Mouse (Mus musculus) brown adipose tissue, adult 24 weeks (tissue): ENCODE measurements at regions not wholly inside any gene's neighbourhood (a gene's known extent, or its start where the extent isn't known, plus 50 kb on each side); places are given as distances from the start of the nearest gene placed in this dataset.
"Not testable (repeated sequence)": the region's sequence is repeated elsewhere in the genome, so short reads cannot be mapped to it uniquely, and the experiment has no call there.

Experiments used
- H3K27ac ChIP-seq: fragments of 200-500 bp; replicated peaks from 2 replicates; pipeline ENCODE4 v1.5.1; 2012; ENCODE audit warnings: low read depth, mild to moderate bottlenecking, low read length
- H3K4me1 ChIP-seq: fragments of 200-500 bp; 2 replicates; pipeline ENCODE4 v1.6.1; 2012; ENCODE audit warnings: low read length, mixed read lengths; ENCODE audit not compliant: control insufficient read depth, insufficient read depth, insufficient read length
- H3K4me3 ChIP-seq: fragments of 200-500 bp; 2 replicates; pipeline ENCODE4 v1.5.1; 2012; ENCODE audit warnings: low read depth, mild to moderate bottlenecking, low read length, moderate library complexity; ENCODE audit not compliant: insufficient read depth

DNA sequence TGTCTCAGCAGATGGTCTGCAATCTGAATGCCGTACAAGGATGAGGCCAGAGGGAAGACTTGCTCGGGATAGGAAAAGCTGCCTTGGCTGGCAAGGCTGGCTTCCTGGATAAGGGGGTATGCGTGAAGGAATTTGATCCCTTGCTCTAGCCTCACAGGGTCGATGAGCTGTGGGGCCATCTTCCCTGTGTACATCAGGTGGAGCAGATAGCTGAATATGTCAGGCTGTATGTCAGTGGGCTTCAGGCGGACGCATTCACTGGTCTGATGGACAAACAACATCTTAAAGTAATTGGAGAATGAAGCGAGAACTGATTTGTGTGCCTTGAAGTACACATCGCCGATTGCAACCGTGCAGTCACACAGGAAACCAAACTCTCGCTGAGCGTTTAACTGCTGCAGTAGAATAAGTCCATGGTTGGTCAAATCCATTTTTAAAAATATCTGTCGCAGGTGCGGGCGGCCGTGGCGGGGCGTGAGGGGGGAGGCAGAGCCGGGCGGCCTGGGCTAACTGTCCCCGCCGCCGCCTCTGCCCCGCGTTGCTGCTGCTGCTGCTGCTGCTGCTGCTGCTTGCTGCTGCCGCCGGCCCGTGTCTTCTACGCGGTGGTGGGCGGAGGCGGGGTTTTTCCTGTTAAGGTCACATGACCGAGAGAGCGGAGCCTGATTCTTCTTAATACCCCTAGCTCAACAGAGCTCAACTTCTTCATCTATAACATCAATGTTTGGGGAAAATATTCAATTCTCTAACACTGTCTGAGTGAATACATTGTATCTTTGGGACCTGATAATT lies 71.9 kb upstream of the Prkcq start:
- not testable (repeated sequence) for H3K4me1 ChIP-seq, H3K27ac ChIP-seq, H3K4me3 ChIP-seq

DNA sequence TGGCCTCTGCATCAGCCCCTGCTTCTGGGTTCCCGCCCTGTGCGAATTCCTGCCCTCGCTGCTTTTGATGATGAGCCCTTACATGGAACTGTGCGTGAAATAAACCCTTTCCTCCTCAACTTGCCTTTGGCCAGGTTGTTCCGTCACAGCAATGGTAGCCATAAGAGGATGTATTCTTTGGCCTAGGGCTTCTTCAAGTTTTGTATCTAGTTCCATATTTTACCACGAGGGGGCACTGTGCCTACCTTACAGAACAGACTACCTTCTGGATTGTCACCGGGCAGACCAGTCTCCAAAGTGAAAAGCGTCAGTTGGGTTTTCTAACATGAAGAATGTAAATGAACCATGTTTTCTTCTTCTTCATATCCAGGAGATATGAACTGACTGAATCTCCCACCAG lies 58.7 kb upstream of the Prkcq start:
- Histone ChIP-seq H3K4me1 (no peaks in the 10 kb centered on the region), H3K27ac (no peak overlapping the region), H3K4me3 (no peak overlapping the region)

DNA sequence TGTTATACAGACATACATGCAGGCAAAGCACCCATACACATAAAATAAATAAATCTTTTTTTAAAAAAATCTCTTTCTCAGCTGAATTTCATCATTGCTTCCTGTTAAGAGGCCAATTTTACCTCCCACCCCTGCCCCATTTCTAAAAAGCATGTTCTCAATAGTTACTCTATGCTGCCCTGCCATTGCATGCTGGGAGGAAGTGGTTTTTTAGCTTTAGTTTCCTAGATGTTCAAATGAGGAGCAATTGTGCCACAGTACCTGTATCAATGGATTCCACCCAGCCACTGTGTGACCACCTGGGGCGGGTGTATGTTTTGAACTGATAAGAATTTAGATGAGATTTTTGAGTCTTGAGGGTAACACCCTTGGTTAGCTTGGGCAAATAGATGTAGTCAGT lies 53.3 kb upstream of the Prkcq start:
- no peak overlapping the region for H3K4me3 ChIP-seq
- H3K4me1 ChIP-seq = no peaks in the 10 kb centered on the region
- no peak overlapping the region for H3K27ac ChIP-seq

DNA sequence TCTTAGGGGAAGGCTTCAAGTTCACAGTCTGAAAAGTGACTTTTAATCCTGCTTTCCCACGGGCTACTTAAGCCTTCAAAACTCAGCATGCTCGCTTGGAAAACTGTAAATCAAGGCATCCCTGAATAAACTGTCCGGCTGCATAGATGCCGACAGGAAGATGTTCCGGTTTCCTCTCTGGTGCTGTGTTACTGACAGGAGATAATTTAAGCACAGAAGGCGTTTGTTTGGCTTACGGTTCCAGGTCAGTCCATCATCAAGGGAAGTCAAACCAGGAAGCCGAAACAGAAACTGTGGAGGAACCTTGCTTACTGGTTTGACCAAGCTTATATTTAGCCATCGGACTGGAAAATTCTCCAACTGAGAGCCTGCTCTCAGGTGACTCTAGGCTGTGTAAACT lies 52.6 kb upstream of the Prkcq start:
- no peaks in the 10 kb centered on the region for H3K4me1 ChIP-seq
- H3K4me3 ChIP-seq = no peak overlapping the region
- H3K27ac ChIP-seq = no peak overlapping the region
